Mouse (Mus musculus) embryo, embryonic 10 days (tissue): ENCODE measurements around the gene Eml6.
"Not testable (repeated sequence)": the region's sequence is repeated elsewhere in the genome, so short reads cannot be mapped to it uniquely, and the experiment has no call there.

Source experiments
- DNase-seq: peaks from one replicate; pipeline ENCODE4 v3.0.0-alpha.2; 2015; ENCODE audit warnings: low spot score

Gene Eml6

DNA sequence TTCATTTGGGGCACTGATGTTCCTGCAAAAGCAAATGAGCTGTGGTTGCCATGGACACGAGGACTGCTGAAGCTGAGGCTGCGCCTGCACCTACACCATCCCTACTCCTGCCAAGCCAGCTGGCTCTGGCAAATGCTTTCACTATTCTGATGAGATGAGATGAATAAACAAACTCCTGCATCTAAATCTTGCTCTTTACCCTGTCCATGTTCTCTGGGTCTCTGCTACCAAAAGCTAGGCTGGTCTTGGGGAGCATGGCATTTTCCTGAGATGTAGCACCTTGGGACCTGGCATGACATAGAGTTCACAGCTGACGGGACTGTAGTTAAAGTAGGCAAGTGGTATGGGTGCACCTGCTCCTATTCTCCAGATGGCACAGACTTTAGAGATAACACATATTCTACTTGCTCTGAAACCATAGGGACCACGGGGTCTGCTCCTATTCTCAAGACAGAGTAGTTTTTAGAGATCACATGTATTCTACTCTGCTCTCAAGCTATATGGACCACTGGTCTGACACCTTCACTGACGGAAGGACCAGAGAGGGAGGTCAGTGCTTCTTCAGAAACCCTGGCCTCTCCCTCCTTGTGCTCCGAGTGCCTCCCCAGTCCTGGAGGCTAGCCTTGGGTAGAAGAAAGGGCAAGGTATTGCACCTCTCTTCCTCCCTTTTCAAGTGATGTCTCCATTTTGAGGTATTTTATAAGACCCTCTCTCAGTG is 236.8 kb downstream of the Eml6 start:
- DNase-seq = no peak

DNA sequence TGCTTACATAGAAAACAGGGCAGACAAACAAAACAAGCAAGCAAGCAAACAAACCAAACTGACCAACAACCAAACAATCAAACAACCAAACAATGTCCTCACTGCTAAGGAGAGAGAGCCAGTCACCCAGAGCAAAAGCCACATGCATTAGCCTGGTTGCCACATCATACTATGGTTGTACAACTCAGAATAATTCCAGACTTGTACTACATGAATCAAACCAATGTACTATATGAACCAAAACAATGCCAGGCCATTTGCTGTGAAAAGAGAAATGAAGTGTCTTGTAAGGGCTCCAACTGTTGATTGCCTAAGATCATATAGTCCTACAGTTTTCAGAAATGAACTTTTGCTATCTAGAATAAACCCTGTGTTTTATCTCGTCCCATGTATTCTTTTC is 237.3 kb downstream of the Eml6 start:
- no peak for DNase-seq

DNA sequence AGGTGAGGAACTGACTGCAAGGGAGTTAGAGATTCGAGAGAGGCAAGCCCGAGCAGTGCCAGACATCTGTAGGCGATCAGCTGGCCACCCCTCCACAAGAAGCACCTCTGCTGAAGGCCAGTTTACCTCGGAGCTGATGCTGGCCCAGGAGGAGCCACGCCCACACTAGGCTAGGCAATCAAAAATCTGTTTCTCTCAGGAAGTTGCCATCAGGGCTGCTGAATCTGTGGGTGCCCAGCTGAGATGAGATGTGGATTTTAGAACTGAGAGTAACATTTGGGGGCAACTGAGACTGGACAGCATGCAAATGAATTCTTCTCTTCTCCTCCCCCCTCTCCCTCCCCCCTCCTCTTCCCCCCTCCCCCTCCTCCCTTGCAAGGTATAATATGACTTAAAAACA is 238.4 kb downstream of the Eml6 start:
- DNase-seq = no peak

DNA sequence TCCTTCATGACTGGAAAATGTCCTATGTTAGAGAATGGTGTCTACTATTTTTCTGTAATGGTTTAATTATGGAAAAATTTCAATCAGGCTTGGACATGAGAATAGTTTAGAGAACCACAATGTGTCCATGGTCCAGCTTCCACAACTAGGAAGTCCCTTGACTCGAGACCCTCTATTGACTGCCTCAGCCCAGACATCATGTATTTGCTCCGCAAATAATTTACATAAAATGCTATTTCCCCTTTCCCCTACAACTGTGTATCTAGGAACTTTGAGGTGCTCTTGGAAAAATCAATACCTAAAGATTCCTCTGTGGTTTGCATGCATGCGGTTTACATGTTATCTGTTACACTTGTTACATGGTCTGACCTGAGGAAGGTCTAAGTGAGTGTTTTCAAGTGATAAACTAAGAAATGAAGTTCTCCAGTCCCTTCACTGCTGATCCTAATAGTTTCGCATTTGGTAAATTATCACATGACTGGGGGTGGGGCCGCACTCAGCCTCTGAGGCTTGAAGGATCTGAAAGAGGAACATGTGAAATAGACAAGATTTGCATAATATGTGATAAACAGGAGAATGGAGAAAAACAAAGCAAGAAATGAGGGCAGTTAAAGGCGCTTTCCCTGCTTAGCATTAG is 239.1 kb downstream of the Eml6 start:
- DNase-seq = no peak

DNA sequence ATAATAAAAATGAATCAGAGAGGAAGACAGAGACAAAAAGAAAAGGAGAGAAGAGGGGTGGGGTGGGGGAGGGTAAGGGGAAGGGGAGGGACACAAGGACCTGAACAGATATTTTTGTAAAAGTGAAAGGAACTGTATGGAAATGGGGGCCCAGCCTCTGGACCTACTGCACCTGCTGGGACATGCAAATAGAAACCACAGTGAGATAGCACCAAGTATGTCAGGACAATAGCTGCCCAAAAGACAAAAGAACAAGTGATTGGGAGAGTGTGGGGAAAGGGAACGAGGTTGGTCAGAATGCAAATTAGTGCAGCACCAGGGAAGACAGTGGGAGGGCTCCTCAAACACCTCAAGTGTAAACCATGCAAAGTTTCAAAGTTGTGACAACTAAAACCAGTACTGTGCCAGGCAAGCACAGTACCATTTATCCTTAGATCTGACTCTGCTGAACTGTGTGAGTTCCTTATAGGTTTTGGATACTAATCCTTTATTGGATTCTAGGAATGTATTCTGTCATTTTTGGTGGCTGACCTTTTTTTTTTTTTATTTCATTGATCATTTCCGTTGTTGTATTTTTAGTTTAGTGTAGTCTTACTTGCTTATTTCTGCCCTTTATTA is 246.3 kb downstream of the Eml6 start:
- no peak for DNase-seq

DNA sequence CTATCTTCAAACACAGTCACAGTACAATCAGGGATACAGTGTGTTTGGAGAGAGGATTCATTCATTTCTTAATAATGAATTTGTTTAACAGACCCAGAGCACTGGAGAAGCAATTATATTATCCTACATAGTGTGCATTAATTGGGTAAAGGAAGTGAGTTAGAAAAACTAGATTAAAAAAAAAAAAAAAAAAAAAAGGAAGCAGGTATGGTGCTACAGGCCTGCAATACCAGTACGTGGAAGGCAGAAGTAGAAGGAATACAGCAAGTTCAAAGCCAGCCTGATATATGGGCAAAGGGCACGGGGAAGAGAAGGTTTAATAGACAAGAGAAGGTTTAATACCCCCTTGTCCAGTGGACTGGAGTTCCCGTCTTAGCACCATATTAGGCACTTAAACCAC is 246.9 kb downstream of the Eml6 start:
- no peak for DNase-seq

DNA sequence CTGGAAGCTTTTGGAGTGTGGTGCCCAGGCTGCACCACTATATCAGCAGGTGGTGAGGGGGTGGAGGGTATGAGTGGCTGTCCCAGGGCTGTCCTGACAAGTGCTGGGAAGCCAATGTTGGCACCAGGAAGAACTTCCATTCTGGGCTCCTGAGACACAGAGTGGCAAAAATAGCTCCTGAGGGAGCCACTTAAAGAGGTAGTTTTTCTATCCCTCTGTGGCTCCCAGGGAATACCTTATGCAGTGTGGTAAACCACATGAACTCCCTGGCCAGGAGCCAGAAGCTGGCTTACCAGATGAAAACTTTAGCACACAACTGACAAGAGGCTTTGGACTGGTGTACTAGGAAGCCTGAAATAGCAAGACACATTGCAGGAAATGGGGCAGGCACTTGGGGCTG is 247.9 kb downstream of the Eml6 start:
- no peak for DNase-seq

DNA sequence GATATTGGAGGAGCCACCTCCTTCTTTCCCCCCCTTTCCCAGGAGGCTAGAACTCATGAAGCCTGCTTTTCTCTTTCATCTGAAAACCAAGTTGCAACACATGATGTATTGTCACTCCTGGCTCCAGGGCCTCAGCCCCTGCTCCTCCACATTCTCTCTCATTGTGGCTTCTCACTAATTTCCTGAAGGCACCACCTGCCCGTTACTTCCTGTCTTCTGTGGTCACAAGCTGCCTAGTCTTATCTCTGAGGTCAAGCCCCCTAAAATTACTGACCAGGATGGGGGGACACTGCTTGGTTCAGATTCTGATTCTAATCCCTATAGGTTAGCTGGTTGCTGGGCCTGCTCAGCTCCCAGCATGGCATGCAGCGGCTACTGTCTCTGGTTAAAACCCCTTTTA is 251.1 kb downstream of the Eml6 start:
- no peak for DNase-seq

DNA sequence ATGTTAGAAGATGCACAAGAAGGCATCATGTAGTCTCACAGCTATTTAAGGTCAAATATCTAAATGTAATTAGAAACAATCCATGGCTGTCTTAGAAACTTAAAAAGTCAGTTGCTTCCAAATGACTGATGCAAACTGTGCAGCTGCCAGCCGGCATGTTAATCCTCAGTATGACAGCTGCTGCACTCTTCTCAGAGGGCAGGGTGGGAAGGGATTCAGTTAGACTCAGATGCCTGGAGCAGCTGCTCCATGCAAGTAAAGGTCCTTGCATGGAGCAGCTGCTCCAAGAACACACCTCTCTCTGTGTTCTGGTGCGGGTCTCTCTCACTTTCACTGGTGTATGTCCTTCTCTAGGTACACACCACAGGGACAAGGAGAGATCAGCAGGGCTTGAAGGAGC is 251.5 kb downstream of the Eml6 start:
- peak; percentile 15 for DNase-seq

DNA sequence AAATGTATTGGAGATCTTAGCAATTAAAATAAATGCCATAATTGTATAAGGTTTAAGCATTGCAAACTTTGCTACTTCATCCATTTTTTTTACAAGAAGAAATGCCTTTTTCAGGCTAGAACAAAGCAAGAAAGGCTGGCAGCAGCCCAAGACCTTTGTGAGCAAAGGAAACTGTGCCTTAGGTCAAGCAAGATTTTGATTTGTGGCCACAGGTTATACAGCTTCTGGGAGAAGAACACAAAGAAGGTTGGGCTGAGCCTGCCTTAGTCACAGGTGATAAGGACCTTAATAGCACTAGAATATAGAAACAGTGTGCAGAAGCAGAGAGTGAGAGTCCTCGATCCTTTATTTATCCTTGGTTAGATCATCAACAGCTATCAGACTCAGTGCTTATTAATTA is 253.6 kb downstream of the Eml6 start:
- DNase-seq = no peak

DNA sequence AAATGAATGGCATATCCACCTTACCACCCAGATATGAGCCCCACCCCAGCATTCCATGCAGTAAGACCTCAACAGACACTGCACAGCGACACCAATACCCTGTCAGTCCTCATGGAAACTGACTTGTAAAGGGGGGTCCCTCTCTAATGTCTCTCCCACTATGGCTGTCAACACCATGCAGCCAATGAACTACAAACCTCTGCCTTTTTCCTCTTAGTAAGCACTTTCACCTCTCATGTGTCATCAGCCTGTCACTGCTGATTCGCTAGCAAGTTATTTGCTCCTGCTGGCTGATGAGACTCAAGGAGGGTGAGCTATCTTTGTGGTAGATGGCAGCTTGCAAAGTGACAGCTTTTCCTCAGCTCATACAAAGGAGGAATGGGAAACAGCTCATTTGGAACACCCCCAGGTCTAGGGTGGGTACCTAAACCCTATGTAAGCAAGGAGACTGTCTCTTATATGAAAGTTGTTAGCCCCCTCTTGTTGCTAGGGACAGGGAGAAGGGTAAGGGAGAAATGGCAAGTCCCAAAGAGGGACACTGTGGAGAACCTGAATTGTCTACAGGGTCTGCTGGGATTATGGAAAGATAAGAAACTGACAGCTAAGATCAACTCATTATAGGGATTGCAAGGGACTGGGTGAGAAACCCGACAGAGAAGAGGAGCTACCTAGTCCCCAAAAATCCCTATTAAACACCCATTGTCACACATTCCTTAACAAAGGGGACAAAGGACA is 255.0 kb downstream of the Eml6 start:
- DNase-seq = no peak

DNA sequence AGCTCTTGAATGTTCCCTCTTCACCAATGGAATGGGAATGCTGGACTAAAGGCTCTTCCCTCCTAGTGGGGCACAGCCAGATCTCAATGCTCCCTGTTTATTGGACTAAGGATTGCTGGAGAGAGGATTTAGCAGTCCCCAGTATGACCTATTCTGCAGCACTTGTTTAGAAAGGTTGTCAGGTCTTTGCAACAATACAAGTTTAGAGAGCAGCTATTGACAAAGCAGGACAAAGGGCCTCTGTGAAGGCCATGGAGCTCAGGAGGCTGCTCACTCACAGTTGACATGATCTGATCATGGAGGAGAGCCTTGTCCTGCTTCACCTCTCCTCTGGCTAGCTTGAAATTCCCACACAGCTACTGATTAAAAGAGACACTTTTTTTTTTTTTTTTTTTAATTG is 257.3 kb downstream of the Eml6 start:
- no peak for DNase-seq

DNA sequence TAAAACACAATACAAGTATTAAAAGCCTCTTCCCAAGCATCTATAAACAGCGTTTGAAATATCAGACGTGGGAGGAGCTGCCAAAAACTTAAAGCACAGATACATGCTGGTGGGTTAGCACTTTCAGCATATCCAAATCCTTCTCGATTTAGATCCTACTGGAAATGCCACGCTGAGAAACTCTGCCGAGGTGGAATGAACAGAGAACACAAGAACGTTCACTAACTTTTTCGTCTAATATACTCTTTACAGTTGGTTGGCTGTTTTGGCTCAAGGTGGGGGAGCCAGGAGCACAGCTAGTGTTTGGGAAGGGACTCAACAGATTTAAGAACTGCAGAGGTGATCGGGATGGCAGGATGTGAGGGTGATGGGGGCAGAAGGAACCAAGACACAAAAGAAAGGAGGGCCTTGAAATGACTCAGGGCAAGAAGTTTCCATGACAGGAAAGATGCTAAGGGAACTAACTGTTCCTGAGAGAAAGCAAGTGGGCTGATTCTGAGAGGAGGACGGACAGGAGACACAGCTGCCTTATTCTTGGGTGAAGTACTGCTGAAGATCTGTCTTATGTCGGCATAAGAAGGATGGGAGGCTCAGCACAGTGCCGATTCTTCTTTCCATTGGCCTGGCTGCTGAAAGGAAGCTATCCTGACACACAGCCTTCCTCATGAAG is 259.4 kb downstream of the Eml6 start:
- no peak for DNase-seq

DNA sequence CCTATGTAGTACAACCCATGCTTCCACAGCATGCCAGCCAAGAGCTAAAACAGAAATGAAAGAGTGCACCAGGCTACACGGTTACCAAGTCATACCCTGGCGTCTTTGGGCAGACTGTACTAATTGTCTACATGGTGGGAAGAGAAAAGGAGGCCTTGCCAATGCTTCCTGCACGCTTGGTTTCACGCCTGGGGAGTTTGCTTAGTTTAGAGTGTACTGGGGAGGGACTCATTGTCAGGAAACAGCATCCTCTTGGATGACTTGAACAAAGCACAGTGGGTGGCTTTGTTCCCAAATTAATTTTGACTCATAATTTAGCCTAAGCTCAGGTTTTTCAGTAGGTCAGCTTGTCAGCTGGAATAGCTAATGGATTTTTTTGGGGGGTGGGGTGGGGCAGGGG is 260.8 kb downstream of the Eml6 start:
- DNase-seq = no peak

DNA sequence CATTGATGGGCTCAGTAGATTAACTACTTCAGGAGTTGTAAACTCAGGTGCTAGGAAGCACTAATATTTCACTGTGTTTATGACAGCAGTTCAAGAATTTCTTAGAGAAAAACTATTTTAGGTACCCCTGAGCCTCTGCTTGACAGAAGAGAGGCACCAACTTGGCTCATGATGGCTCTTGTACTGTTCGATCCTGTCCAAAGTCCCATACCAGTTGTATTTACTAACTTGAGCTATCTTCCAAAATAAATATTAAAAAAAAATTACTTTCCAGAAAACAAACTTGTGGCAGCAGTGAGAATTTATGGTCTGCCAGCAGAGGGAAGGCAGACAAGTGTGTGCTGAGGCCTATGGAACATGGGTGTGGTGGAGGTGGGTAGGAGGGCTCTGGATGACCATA is 263.1 kb downstream of the Eml6 start:
- no peak for DNase-seq

DNA sequence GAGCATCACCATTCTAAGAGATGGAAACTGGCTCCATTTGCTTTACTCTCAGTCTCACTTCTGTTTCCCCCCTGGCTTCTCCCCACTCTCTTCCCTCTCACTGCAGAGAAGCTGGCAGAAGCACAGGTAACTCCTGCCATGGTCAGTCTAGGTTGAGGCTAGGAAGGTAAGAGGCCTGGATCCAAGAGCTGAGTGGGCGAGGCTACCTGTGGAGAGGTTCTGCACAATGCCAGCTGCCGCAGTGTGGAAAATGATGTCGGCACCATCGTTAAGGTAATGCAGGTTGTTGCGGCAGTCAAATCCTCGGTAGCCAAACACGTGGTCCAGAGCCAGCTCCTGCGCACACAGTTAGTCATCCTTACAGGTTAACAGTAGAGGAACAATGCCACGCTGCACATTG is 264.4 kb downstream of the Eml6 start:
- no peak for DNase-seq

DNA sequence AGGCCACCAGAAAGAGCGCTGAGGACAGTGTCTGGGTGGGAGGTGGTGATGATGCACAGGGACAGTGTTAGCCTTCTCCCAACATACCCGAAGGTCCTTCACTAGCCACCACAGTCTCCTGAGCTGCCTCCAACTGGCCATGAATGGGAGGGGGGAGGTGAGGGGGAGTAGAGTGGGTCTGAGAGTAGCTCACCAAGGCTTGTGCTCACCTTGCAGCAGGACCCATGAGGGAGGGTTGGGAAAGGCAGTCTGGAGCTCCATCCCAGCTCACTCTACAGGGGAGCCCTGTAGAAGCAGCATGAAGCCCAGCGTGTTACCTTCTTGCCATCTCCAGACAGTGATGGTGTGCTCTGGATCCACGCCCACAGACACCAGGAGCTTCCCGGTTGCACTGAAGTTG is 267.2 kb downstream of the Eml6 start:
- no peak for DNase-seq

DNA sequence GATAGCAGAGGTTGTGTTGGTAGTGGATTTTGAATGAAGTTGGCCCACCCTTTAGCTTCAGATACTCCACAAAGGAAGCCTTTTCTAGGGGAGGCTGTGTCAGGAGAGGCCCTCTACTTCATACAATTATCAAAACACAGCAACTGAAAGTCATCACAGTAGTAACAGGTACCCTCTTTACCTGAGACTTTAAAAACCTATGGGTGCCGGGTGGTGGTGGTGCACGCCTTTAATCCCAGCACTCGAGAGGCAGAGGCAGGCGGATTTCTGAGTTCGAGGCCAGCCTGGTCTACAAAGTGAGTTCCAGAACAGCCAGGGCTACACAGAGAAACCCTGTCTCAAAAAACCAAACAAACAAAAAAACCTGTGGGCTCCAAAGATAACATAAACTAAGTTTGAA is 269.8 kb downstream of the Eml6 start:
- not testable (repeated sequence) for DNase-seq

DNA sequence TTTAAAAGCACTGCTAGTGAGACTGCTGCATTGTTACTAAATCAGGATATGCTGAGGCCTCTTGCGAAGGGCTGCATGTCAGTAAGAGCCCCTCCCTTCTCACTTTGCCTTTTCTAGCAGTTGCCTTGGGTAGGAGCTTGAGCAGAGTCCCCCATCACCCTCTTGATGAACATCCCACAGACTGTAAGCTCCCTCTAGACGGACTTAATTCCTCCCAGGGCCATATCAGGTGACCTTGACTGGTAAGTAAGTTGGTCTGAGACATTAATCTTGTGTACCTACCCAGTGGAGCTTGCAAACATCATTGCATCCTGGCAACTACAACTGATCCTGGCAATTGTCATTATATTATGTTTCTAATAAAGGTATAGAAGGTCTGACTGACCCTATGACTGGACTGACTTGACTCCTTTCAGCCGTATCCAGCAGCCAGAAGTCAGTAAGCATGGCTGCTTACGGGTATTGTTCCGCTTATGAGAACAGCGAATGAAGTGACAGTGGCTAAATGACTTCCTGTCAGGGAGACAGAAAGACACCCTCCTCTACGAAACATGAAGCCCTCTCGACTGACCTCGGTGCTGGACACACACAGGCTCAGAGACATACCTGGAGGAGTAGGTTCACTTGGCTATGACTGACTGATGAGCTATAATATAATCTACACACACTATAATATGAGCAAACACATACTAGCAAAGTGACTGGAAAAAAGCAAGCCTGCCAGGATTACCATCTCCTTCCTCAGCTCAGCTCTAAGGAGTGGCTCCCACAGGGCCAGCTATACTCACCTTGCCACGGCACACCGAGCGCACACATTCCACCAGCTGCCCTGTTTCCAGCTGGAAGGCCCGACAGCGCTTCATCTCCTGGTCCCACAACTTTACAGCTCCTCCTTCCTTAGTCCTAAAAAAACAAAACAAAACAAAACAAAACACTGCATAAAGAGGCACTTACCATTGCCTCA is 273.9 kb downstream of the Eml6 start:
- no peak for DNase-seq

DNA sequence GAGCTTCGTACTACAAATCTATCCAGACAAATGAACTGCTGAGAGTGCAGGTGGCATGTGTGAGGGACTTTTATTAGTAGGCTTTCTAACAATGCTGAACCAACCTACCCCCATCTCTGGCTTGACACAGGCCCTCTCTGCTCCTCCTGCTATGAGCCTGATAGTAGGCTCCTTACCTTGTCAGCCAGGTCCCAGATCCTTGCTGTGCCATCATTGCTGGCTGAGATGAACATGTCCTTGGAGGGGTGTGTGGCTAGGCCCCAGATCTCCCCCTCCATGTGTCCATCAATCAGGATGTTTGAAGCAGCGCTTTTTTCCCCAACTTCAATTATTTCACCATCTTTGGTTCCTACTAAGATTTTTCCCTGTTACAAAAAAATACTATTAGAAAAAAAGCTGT is 274.8 kb downstream of the Eml6 start:
- DNase-seq = no peak

DNA sequence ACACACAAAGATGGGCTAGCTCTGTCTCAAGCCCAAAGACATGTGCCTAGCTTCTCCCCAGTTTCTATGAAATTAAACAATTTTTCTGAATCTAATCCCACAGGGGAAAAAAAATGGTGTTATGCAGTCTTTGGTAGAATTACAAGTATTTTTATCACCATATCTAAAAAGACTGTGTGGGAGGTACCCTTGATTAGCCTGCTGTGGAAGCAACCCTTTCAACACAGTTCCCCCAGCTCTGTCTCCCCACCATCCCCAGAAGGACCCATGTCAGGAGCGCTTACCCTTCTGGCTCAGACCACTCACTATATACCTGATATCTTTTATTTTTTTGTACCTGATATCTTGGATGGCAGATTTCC is 276.4 kb downstream of the Eml6 start:
- no peak for DNase-seq
